Mouse (Mus musculus) kidney, postnatal 0 days (tissue): ENCODE data around the gene Kctd19. TPM values are rescaled to one million over a fixed set of nuclear protein-coding genes. Genes with fewer than 3 reads are reported as not detected.

Experiments
- ATAC-seq: fragments of 200-750 bp; cut with Nextera tagmentation; replicated peaks from 2 replicates; pipeline ENCODE4 v1.8.0; 2017; ENCODE audit warnings: low read depth, moderate number of reproducible peaks, moderate TSS enrichment, moderate library complexity; ENCODE audit not compliant: low FRiP score
- DNase-seq: peaks from one replicate; pipeline ENCODE4 v3.0.0-alpha.2; 2016; ENCODE audit warnings: low spot score
- H3K27ac ChIP-seq: fragments of 300-500 bp; sonication (generic); 2 replicates; pipeline ENCODE4 v1.5.1; 2014; ENCODE audit warnings: mild to moderate bottlenecking
- H3K27me3 ChIP-seq: fragments of 300-500 bp; sonication (generic); 2 replicates; pipeline ENCODE4 v1.6.1; 2014; ENCODE audit warnings: low read length, mixed read lengths; ENCODE audit not compliant: insufficient read depth
- H3K36me3 ChIP-seq: fragments of 300-500 bp; sonication (generic); 2 replicates; pipeline ENCODE4 v1.6.1; 2014; ENCODE audit warnings: low read length, mixed read lengths; ENCODE audit not compliant: insufficient read depth
- H3K4me1 ChIP-seq: fragments of 300-500 bp; sonication (generic); replicated peaks from 2 replicates; pipeline ENCODE4 v1.6.1; 2014; ENCODE audit warnings: antibody characterized with exemption, low read length, mixed read lengths; ENCODE audit not compliant: insufficient read depth
- H3K4me2 ChIP-seq: fragments of 300-500 bp; sonication (generic); 2 replicates; pipeline ENCODE4 v1.6.1; 2014; ENCODE audit warnings: mild to moderate bottlenecking, low read length, moderate library complexity, mixed read lengths
- H3K4me3 ChIP-seq: fragments of 300-500 bp; sonication (generic); replicated peaks from 2 replicates; pipeline ENCODE4 v1.5.1; 2014; ENCODE audit warnings: low read depth, low read length
- H3K9ac ChIP-seq: fragments of 300-500 bp; sonication (generic); 2 replicates; pipeline ENCODE4 v1.6.1; 2014; ENCODE audit warnings: low read depth, low read length
- H3K9me3 ChIP-seq: fragments of 300-500 bp; sonication (generic); replicated peaks from 2 replicates; pipeline ENCODE4 v1.6.1; 2016; ENCODE audit warnings: low read length, inconsistent platforms, mixed read lengths
- CTCF ChIP-seq: IDR thresholded peaks from 2 replicates; pipeline ENCODE4 v1.5.1; 2016; ENCODE audit warnings: antibody characterized with exemption, low read depth, mild to moderate bottlenecking, moderate library complexity
- WGBS: fragments of 180-500 bp; shearing (Covaris S2); extraction: QIAGEN DNeasy Blood & Tissue Kit; methylation state at CpG from one replicate; pipeline ENCODE4 v1.1.7; 2014; 5-methylcytosine and 5-hydroxymethylcytosine counted together
- polyA plus RNA-seq: library from polyadenylated mRNA; unstranded; fragments of >200 nt; fragmentation: Nextera tagmentation; extraction: Ambion mirVana; gene quantifications from 2 replicates; pipeline ENCODE4 v1.2.1, GENCODE M21; 2015

Kctd19 gene
- polyA plus RNA-seq, 1 experiment from 2014 or later, result not detected

DNA sequence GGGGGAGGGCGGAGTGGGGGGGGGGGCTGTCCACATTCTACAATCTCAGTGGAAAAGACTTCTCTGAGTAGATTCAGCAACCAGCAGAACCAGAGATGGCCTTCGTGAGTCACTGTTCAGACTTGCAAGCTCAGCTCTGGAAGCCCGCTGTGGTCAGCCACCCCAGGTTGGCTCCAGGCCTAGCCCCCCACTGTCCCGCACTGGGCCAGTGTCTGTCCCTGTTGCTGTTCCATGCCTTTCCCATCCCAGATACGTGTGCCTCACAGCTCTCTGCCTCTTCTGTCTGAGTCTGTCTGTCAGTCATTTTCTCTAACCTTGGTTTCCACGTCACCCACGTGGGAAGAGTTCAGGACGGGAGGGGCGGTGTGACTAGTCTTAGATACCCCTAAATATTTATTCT is 40.8 kb downstream of the Kctd19 start:
- TF ChIP-seq CTCF, result no peak
- Histone ChIP-seq H3K27ac (no peak overlapping the region), H3K9me3 (no peaks in the 10 kb centered on the region), H3K4me1 (0 out of 2 replicates have a peak, but pooled peaks cover 3% of the 10 kb centered on the region), H3K9ac (no peak overlapping the region), H3K36me3 (no peaks in the 10 kb centered on the region), H3K27me3 (no peaks in the 10 kb centered on the region), H3K4me2 (no peak overlapping the region), H3K4me3 (no peak overlapping the region)
- 83% methylated on average over 8 of the region's 9 CpGs for WGBS
- ATAC-seq (no peak), DNase-seq (no peak)

DNA sequence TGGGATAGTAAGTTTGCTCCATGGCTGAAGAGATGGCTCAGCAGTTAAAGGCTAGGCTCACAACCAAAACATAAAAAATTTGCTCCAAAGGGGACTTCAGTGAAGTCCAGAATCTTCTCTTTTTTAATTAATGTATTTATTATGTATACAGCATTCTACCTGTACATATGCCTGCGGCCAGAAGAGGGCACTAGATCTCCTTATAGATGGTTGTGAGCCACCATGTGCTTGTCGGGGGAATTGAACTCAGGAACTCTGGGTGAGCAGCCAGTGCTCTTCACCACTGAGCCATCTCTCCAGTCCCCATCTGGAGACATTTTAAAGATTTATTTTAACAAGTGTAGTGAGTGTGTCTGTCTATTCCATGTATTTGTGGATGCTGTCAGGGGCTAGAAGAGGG is 46.2 kb downstream of the Kctd19 start:
- no peak overlapping the region for H3K9ac ChIP-seq
- ATAC-seq, result no peak
- H3K27me3 ChIP-seq, result no peaks in the 10 kb centered on the region
- no peaks in the 10 kb centered on the region for H3K4me1 ChIP-seq
- H3K4me2 ChIP-seq, result no peak overlapping the region
- WGBS, result 72% methylated on average over 2 of the region's 2 CpGs
- H3K36me3 ChIP-seq, result no peaks in the 10 kb centered on the region
- no peaks in the 10 kb centered on the region for H3K9me3 ChIP-seq
- H3K4me3 ChIP-seq, result no peak overlapping the region
- DNase-seq, result peak; percentile 64
- no peak overlapping the region for H3K27ac ChIP-seq
- peak; percentile 68 for TF ChIP-seq CTCF

DNA sequence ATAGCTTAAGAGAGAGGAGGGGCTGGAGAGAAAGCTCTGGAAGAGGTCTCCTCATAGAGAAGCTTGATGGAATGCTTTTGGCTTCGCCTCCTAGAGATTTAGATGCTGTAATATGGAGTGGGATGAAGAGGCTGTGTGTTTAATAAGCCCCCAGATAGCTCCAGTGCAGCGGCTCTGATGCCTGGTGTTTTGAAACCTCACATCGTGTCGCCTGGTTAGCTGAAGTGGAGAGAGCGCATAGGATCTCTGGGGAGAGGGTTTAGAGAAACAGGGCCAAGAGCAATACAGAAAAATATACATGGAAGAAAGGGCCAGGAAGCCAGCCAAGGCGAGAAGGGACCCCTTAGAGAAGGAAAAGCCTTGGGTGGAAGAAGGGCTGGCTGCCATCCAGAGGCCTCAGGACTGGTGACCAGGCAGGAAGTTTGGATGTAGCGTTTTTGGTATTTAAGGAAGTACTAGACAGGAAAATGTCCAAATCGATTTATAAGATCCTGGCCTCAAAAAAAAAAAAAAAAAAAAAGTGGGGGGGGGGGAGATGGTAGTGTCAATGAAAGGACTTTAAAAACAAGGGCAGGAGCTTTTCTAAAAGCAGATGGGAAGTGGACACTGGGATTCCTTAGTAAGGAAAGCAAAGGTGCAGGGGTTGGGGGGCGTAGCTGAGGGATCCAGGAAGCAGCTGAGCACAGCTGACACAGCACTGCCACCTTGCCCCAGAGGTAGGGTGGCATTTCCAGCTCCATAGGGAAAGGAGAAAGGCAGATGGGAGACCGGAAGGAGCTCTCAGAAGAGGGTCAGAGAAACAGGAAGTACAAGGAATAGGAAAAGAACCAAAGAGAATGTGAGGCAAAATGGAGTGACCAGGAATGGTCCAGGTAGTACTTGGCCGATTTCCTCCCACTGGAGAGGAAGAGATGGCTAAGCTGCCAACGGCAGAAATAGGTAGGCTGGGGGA is 51.3 kb downstream of the Kctd19 start:
- H3K27me3 ChIP-seq, result no peaks in the 10 kb centered on the region
- no peak for TF ChIP-seq CTCF
- H3K4me3 ChIP-seq, result no peak overlapping the region
- H3K9ac ChIP-seq, result no peak overlapping the region
- H3K36me3 ChIP-seq, result no peaks in the 10 kb centered on the region
- ATAC-seq, result no peak
- peak overlapping the region; percentile 42; the same call in 1 of the 2 replicates for H3K27ac ChIP-seq
- H3K4me2 ChIP-seq, result no peak overlapping the region
- DNase-seq, result peak; percentile 83
- WGBS, result 60% methylated on average over 12 of the region's 12 CpGs
- H3K9me3 ChIP-seq, result no peaks in the 10 kb centered on the region
- H3K4me1 ChIP-seq, result no peaks in the 10 kb centered on the region

DNA sequence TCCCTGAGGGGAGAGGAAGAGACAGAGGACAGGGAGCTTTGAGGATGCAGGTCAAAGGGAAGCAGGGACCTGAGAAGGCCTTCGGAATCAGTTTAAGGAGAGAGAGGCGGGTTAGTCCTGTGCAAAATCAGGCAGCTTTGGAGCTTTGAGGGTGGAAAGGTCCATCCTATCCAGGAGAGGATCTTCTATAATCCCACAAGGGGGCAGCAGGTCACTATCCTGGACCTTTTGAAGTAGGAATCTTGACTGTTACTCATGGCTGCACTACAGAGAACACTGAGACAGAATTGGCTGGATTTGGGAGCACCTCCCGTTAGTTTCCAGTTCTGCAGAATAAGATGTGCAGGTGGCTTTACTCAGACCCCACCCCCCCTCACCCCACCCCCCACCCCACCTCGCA is 53.7 kb downstream of the Kctd19 start:
- Histone ChIP-seq H3K27me3 (no peaks in the 10 kb centered on the region), H3K9me3 (no peaks in the 10 kb centered on the region), H3K36me3 (no peaks in the 10 kb centered on the region), H3K27ac (no peak overlapping the region), H3K4me3 (no peak overlapping the region), H3K9ac (no peak overlapping the region), H3K4me1 (peaks cover 9% of the 10 kb centered on the region; the same call in 1 of the 2 replicates), H3K4me2 (0 out of 2 replicates have a peak overlapping the region, but pooled peaks have one; percentile 12)
- ATAC-seq, result no peak; the same call in 1 of the 2 replicates
- peak; percentile 74 for TF ChIP-seq CTCF
- 32% methylated on average over 4 of the region's 4 CpGs for WGBS
- DNase-seq, result peak; percentile 87

DNA sequence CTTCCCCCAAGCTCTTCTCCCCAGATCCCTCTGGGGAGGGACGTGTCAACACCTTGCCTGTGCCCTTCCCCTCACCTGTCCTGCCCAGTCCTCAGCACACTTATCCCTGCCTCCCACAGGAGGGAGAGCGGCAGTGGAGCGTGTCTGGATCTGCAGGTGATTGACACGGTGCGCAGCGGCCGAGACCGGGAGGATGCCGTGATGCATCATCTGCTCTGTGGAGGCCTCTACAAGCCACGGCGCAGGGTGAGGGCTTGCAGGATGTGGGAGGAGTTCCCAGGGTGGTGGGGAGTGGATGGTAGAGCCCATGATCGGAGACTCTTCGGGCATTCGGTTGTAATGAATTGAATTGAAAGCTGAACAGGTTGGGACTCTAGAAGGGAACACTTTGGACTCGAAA is 54.1 kb downstream of the Kctd19 start:
- DNase-seq (no peak), ATAC-seq (0 out of 2 replicates have a peak, but pooled peaks have one; percentile 27)
- Histone ChIP-seq H3K4me1 (peaks cover 9% of the 10 kb centered on the region; the same call in 1 of the 2 replicates), H3K4me2 (peak overlapping the region; percentile 12; the same call in 1 of the 2 replicates), H3K36me3 (no peaks in the 10 kb centered on the region), H3K27ac (no peak overlapping the region), H3K4me3 (no peak overlapping the region), H3K27me3 (no peaks in the 10 kb centered on the region), H3K9ac (no peak overlapping the region), H3K9me3 (no peaks in the 10 kb centered on the region)
- 40% methylated on average over 15 of the region's 15 CpGs for WGBS
- no peak for TF ChIP-seq CTCF

DNA sequence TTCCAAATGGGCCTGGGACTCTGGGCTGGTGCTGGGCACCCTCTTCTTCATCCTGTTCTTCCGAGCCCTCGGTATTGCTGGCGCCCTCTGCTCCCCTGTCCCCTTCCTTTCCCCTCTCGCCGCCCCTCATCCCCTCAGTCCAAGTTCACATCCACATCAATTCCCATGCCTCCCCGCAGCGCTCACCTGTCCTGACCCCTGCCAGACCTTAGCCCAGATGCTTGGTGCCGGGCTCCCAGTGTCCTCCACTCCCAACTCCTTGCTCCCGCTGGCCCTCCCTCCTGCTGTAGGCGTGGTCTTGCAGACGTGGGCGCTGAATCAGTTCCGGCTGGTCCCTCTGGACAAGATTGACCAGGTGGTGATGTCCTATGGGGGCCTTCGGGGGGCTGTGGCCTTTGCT is 56.6 kb downstream of the Kctd19 start:
- no peak for TF ChIP-seq CTCF
- DNase-seq (no peak), ATAC-seq (no peak)
- Histone ChIP-seq H3K27me3 (no peaks in the 10 kb centered on the region), H3K36me3 (no peaks in the 10 kb centered on the region), H3K9ac (no peak overlapping the region), H3K27ac (no peak overlapping the region), H3K4me2 (no peak overlapping the region), H3K4me1 (peaks cover 9% of the 10 kb centered on the region; the same call in 1 of the 2 replicates), H3K4me3 (no peak overlapping the region), H3K9me3 (no peaks in the 10 kb centered on the region)
- WGBS, result 82% methylated on average over 14 of the region's 14 CpGs
